Mouse (Mus musculus) megakaryocyte-erythroid progenitor cell, adult 5-6 weeks (primary cell): ENCODE results near the gene Mzt1. TPM values are rescaled to one million over a fixed set of nuclear protein-coding genes. Genes with fewer than 3 reads are reported as not detected.

Experiments used
- ATAC-seq: replicated peaks from 2 replicates; pipeline ENCODE4 v1.8.0; 2016; ENCODE audit warnings: mild to moderate bottlenecking, inconsistent platforms; ENCODE audit not compliant: severe bottlenecking, poor library complexity, low FRiP score, low TSS enrichment
- total RNA-seq, 2 experiments: library from RNA; stranded (forward) in 1 of 2; stranded (reverse) in 1 of 2; fragments of 200-1000, 215-1000 nt in 1 of 2; fragments of >200 nt in 1 of 2; fragmentation: Nextera tagmentation in 1 of 2; gene quantifications; 2 replicates each; pipeline ENCODE4 v1.2.3; 2014 to 2017

Mzt1 gene
- total RNA-seq, 2 experiments from 2014 or later = 70.9 to 87.8 TPM

DNA sequence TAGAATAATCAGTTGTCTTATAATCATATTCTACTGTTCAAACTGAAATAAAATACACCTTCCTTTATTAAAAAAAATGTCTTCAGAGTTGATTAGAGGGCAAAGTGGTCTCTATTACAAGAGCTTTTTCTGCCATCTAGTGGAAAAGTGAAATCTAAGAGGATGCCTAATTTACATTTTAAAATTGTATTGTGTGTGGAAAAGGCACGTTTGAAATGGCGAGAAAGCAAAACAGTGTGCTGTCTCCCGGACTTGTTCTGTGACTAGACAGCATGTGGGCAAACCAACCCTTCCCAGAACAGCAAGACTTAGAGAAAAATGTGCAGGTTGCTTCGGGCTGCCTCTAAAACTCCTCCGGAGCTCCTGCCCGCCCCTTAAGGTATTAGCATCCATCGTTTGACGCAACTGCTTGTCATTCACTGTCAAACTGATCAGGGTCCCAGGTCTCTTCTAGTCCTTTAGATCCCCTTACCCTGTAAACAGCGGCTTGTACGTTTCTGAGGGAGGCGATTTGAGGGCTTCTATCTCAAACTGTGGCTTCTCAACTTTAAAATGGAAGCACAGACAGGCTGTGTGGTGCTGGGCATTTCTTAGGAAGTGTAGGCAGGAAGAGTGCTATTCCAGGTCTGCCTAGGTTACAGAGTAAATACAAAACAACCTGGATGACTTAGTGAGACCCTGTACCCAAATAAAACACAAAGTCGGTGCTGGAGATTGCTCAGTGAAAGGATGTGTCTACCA is 23.4 kb downstream of the Mzt1 start:
- peak; percentile 46; the same call in 1 of the 2 replicates for ATAC-seq

DNA sequence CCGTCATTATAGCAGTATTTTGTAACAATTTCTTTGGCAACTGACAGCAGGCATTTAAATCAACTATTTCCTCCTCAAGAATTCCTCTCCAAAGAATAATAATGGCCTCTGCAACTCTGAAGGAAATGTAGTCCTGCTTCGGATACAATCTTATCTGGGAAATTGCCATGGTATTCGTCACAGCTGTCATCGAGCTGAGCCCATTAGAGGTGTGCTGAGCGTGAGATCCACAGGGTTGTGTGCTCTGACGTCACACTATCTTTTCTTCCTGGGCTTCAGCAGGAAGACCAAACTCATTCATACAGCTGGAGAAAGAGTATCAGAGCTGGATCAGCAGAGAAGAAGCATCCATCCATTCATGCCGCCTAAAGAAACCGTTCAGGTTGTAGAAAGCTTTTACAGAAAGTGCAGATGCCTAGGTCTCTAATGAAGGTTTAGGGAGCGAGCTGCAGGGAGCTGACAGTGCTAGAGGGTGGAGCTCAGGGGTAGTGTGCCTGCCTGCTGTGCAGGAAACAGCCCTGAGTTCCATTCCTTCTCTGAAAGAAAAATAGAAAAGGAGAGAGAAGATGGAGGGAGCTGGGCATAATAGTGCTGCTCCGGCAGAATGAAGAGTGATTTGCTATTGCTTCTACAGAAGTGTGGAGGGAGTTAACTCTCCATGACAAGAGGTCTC is 26.7 kb downstream of the Mzt1 start:
- ATAC-seq = no peak

DNA sequence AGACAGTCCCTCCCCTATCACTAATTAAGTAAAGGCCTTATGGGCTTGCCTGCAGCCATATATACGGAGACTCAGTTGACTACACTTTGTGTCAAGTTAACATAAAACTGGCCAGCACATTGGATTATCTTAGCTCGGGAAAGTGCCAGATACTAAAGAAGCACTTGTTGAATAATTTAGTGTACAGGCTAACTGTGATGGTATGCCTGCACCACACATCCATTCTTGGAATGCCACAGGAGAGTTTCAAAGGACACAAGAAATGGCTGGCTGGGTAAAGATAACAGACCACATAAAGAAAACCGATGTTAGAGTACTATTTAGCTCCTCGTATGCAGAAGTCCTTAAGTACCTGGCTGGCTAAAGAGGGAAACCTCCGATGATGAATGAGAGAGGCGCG is 27.2 kb downstream of the Mzt1 start:
- no peak for ATAC-seq

DNA sequence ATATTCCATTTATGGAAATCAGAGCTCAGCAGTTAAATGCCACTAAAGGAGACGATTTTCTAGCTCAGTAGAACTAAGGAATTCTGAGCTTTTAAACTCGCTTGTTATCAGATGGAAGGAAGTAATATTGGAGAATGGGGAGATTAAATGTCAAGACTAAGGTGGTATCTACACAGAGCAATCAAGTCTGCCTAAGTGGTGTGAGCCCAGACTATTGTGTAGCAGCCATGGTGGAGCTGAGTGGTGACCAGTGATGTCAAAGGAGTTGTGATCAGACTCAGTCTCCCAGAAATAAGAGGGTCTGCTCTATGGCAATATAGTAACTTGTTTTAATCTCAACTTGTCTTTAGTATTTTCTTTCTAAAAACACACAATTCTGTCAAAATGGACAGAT is 35.0 kb downstream of the Mzt1 start:
- no peak for ATAC-seq

DNA sequence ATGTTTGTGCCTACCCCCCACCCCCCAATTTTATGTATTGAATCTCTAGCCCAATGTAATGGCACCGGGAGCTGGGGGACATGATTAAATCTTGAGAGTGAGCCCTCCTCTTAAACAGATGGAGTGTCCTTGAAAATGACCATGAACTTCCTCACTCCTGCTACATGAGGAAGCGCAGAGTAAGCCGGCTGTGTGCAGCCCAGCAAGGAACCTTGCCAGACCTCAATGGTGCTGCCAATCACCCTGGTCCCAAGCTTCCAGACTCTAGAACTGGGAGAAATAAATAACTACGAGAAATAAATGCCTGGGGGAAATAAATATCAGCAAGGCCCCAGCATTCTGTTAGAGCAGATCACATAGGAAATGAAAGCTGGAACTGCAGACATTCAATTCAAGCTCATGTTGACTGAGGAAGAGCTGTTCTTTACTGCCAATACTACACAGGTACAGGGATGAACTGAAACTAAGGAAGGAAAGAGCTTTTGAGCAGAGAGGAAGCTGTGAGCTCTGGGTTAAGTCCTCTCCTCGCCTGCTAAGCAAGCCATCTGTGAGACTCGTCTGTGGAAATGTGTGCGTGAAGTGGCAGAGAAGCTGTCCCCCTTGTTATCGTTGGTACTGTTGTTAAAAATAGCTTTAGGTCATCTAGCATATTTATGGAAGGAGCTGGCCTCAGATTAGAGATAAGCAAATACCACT is 35.6 kb downstream of the Mzt1 start:
- ATAC-seq = no peak

DNA sequence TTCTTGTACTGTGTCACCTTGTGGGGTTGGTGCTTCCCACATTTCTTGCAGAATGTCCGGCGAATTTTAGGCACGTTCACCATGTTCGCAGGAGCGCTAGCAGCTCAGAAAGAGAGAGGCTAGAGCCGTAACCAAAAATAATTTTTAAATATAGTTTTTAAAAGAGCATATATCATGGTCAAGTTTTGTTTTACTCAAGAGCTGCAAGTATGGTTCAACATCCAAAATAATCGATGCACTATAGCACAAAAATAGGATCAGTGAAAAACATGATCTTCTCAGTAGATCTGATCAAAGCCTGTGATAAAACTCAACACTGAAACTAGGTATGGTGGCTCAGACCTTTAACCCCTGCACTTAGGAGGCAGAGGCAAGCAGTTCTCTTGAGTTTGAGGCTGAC is 51.7 kb downstream of the Mzt1 start, which contains the start of gene Rpl36a-ps1:
Gene Rpl36a-ps1, minus strand, starts transcription at position 101 of the 400 bp plus-strand sequence.
- no peak for ATAC-seq

DNA sequence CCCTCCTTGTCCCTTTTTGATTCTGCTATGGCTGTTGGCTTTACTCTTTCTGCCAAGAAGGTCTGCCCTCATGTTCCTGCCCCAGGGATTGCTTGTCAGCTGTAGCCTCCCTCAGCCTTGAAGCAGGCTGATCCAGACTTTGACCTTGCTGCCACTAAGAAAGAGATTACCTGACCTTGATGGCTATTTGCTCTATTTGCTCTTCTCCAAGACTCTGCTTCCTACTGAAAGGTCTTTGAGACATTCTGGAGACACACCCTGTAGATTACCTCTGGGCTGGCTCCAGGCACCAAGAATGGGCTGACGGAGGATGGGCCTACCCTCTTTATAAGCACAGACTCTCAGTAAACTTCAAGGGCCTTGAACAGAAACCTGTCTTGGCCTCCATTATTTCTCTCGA is 53.5 kb downstream of the Mzt1 start:
- ATAC-seq = no peak

DNA sequence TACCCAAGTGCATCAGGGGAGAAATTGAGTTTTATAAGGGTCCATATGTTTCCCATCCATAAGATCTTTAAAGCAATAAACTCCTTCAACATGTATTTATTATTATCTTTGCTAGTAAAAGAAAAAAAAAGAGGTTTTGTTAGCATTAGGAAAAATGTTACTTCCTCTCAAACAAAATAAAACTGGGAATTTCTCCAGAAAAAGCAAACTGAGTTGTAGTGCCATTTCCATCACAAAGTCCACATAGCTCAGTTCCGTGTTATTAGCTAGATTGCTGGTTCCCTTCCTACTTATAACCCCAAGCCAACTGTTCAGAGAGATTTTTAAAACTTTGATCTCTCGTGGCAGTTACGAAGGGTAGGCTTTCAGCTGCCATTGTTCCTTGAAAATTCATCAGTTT is 55.3 kb downstream of the Mzt1 start:
- ATAC-seq = no peak

DNA sequence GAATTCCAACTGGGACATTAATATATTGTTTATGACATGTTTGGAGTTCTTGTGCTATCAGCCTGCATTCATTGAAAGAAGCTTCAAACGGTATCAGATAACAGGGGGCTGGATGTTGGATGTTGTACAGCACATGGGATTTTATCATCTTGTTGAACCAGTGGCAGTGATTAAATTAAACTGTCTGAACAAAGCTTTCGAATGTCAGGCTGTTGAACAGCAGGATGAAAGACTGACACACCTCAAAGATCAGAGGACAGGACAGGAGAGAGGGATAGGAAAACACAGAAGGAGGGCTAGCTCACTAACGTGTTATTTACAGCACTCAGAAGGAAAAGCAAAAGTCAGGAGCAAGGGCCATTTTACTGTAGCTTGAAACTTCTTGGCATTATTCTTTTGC is 56.1 kb downstream of the Mzt1 start:
- no peak for ATAC-seq

Other genes with a start within 250 kb of the Mzt1 start
- 37.5 and 41.1 TPM in 2 replicates for gene Rpl36a-ps1, start 51.8 kb downstream of the Mzt1 start, total RNA-seq (2014; fragmentation: Nextera tagmentation)
- gene Rpl36a-ps1, start 51.8 kb downstream of the Mzt1 start, total RNA-seq (2017) = 8.1 and 34.3 TPM in 2 replicates
- 80.4 and 93.7 TPM in 2 replicates for gene Bora, start 88 bp upstream of the Mzt1 start, total RNA-seq (2014; fragmentation: Nextera tagmentation)
- gene Bora, start 88 bp upstream of the Mzt1 start, total RNA-seq (2017) = 82.5 and 90.6 TPM in 2 replicates
- gene Pibf1, start 53.3 kb upstream of the Mzt1 start, total RNA-seq (2014; fragmentation: Nextera tagmentation) = 22.5 and 26.2 TPM in 2 replicates
- 41.6 and 57.4 TPM in 2 replicates for gene Pibf1, start 53.3 kb upstream of the Mzt1 start, total RNA-seq (2017)
- gene Dis3, start 53.6 kb upstream of the Mzt1 start, total RNA-seq (2014; fragmentation: Nextera tagmentation) = 62.6 and 63.2 TPM in 2 replicates
- 63.8 and 121 TPM in 2 replicates for gene Dis3, start 53.6 kb upstream of the Mzt1 start, total RNA-seq (2017)